Mouse (Mus musculus) stomach, postnatal 0 days (tissue): Measurements from ENCODE around the gene Aasdhppt.

Experiments used
- CTCF ChIP-seq: IDR thresholded peaks from 2 replicates; pipeline ENCODE4 v1.5.1; 2016; ENCODE audit warnings: antibody characterized with exemption, low read depth, mild to moderate bottlenecking, moderate library complexity
- EP300 ChIP-seq: optimal IDR thresholded peaks from 2 replicates; pipeline ENCODE3; 2016; ENCODE audit warnings: antibody characterized with exemption

- TF ChIP-seq CTCF, result no peak
- no peak for TF ChIP-seq EP300
Measured at GRCm38 (mm10) chr9:4259841-4260745, 49.2 kb downstream of the Aasdhppt start.
